Mouse (Mus musculus) neutrophil, adult 5-6 weeks (primary cell): ENCODE measurements around the gene Aprt. TPM values are rescaled to one million over a fixed set of nuclear protein-coding genes. Genes with fewer than 3 reads are reported as not detected.
A peak's percentile ranks its signal among the peaks of the same experiment; 100 is the strongest.

ENCODE experiments used
- ATAC-seq: fragments of 151-379, 151-347 bp; 2 replicates; pipeline ENCODE4 v1.8.0; 2017; ENCODE audit warnings: mild to moderate bottlenecking, moderate TSS enrichment; ENCODE audit not compliant: insufficient number of reproducible peaks, poor library complexity, low FRiP score, severe bottlenecking; ENCODE audit errors: extremely low read depth
- total RNA-seq: library from RNA; stranded (forward); fragments of 200-1000 nt; gene quantifications from 2 replicates; pipeline ENCODE4 v1.2.3, GENCODE M21; 2017

The Aprt gene
- total RNA-seq, 1 experiment from 2014 or later, result 26.4 TPM

DNA sequence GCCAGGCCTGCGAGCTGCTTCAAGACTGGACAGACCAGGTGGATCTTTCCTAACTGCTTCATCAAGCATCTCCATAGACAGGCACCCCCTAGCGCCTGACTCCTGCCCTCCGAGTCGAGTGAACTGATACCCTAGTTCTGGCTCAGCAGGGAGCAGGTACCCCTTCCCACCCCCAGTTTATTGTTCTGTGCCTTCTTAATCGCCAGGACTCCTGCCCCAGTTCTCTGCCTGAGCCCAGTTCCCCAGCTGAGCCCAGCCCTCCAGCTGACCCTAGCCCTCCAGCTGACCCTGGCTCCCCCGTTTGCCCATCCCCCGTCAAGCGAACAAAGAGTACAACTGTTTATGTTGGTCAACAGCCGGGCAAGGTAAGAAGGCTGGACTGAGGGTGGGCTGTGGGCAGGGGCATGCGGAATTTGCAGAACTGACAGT is 7.8 kb downstream of the Aprt start:
- ATAC-seq, result no peak

- peak; percentile 68 for ATAC-seq
Measured at GRCm38 (mm10) chr8:122568109-122568504, 8.6 kb downstream of the Aprt start.

DNA sequence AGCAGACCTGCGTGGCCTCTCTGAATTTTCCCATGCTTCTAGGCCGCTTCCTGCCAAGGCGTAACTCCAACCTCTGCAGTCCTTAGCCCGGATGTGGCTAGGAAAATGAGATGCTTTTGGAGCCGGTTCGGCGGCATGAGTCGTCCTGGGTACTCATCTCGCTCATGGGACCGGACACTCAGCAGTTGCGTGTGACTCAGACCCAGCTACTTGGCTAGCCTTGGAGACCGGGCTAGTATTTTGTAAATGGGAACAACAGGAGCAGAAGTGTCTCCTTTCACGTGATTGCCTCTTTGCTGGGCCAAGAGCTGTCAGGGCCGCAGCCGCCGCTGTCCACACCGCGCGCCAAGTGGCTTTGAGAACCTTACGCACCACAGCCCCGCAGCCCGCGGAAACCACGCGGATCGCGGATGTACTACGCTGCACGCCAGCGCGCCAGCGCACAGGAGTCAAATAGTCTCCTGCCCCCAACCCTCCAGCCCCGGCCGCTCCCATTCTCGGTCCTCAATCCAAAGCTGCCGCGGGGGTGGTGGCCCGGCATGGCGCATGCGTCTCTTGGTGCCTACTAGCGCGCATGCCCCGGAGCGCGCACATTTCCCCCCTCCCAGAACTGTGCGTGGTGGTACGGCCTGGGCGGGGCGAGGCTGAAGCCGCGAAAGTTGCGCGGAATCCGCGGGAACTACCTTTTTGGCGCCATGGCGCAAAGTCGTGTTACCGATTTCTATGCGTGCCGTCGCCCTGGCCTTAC is 9.2 kb downstream of the Aprt start, which contains the start of gene Cdt1:
Gene Cdt1, plus strand, starts transcription at position 655 of the 748 bp plus-strand sequence.
- peak; percentile 75 for ATAC-seq

GRCm38 (mm10) chr8:122566766-122567165 is 9.9 kb downstream of the Aprt start:
- ATAC-seq, result no peak

- ATAC-seq, result no peak
Measured at GRCm38 (mm10) chr8:122564363-122565352, 12.1 kb downstream of the Aprt start.

GRCm38 (mm10) chr8:122561199-122561598 is 15.5 kb downstream of the Aprt start:
- peak; percentile 18; the same call in 1 of the 2 replicates for ATAC-seq

DNA sequence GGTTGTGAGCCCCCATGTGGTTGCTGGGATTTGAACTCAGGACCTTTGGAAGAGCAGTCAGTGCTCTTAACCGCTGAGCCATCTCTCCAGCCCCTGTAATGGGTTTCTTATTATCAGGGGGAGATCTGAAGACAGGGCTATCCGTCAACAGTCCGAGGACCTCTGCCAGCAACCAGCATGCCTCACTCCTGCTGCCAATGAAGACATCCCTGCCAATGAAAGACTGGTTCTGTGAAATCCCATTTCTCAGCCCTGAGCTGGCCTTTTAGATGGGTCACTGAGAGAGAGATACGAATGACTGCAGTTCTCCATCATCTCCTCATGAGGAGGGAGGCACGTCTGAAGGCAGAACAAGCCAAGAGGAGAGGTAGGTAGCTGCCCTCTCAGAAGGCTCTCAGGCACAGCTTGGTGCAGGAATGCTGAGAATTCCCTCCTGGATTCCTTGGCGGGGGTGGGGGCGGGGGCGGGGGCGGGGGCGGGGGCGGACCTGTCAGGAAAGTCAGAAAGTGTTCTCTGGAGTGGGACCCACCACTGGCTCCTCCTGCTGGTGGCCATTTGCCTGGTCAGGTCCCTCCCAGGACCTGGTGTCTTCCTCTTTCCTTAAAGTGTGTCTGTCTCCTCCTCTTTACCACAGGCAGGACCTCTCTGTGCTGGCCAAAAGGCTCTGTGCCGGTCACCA is 17.9 kb downstream of the Aprt start:
- ATAC-seq, result peak; percentile 25; the same call in 1 of the 2 replicates

- ATAC-seq, result no peak
Measured at GRCm38 (mm10) chr8:122557248-122558038, 19.3 kb downstream of the Aprt start.

- peak; percentile 93 for ATAC-seq
Measured at GRCm38 (mm10) chr8:122556030-122557009, 20.4 kb downstream of the Aprt start.

DNA sequence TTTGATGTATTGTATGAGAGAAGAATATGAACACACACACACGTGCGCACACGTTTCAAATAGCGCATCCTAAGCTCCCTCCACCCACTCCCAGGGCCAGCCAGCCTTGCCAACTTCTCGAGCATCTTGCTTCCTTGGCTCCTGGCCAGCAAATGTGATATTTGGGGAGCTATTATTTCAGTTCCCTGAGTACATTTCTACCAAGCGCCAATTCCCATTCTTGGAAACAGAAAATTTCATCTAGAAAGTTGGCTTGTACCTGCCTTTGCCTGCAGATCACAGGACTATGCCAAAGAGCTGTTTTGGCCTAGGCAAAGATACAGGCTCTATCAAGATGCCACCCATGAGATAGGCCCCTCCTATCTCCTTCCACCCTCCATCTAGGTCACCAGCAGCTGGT is 21.9 kb downstream of the Aprt start:
- no peak for ATAC-seq

DNA sequence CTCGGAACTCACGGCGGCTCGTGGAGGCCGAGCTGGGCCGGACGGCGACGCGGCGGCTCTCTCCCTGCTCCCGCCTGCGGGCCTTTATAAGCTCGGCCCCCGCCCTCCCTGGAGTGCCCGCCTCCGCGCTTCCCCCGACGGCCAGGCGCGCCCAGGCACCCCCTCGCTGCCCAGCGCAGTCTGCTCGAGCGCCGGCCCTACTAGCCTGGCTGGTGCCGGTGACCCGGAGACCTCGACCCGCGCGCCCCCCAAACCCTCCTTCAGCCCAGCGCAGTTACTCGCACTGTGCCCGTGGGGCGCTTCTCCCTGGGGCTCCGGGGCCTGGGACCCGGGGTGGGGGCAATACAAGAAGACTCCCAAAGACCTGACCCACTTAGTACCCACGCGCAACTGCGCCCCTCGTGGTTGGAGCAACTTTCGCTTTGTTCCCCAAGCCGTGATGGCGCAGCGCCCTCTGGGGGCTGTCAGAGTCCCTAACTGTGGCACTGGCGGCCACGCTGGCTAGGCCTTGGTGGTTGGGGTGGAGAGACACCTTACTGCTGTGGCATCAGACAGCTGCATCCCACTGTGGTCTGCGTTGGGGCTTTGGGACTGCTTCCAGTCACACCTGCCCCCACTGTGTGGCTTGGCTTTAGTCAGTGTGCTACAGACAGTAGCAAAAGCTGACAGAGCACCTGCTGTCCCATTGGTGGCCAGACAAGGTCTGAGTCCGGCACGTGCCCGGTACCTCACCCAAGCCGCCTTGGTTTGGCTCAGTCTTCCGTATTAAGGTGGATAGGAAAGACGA is 25.3 kb downstream of the Aprt start, which contains the start of gene Piezo1:
Gene Piezo1, minus strand, starts transcription at position 65 of the 787 bp plus-strand sequence.
- ATAC-seq, result peak; percentile 66

DNA sequence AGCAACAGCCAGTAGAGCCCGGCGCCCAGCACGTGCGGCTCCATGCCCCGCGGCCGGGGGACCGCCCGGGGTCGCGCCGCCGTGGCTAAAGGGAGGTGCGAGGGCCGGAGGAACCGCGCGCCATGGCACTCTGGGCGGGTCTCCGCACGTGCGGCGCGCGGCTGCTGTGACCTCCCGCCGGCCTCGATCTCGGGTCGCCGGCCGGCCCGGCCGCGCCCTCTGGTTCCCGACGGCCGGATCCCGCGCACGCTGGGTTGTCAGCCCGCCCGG is 25.8 kb downstream of the Aprt start:
- no peak for ATAC-seq

- ATAC-seq, result no peak
Measured at GRCm38 (mm10) chr8:122550234-122550994, 26.3 kb downstream of the Aprt start.

DNA sequence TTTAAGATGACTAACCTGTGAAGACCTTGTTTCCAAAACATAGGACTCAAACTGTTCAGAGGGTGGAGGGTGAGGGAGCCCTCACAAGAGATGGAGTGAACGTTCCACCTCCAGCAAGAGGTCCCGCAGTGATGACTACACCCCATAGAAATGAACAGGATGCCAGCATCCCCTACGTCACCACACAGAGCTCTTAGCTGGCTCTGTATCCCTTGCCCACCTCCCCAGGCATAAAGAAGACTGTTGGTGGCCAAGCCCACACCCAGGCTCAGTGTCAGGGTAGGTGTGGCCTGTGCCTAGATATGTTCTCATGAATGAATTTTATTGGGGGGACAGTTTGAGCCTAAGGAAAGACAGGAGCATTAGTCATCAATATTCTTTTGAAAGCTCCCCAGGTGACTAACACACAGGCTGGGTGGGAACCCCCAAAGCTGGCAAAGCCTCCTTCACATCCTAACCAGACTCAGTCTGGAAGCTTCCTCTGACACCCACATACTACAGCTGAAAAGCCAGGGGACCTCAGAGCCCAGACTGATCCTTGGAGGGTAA is 27.7 kb downstream of the Aprt start:
- no peak for ATAC-seq

DNA sequence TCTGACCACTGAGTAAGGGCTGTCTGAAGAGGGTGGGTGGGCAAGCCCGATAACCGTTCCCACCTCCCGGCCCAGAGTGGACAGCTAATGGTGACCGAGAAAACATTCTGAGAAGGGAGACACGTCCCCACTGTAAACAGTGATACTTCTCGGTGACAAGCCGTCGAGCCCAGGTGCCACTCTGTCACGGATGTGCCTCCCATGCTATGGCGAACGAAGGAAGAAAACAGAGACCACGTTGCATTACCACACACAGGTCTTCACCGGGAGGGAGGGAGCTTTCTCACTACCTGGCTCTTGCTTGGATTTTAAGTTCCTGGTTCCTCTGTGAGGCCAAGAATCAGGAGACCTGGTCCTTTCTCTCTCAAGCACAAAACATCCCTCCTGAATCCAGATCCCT is 28.4 kb downstream of the Aprt start:
- no peak for ATAC-seq

- ATAC-seq, result peak; percentile 76
Measured at GRCm38 (mm10) chr8:122547815-122548214, 28.9 kb downstream of the Aprt start.
